Mouse (Mus musculus): ENCODE results near the gene Acmsd. TPM values are rescaled to one million over a fixed set of nuclear protein-coding genes. Genes with fewer than 3 reads are reported as not detected.

Gene Acmsd
- total and polyA plus RNA-seq, 2 experiments from 2014 or later = not detected

DNA sequence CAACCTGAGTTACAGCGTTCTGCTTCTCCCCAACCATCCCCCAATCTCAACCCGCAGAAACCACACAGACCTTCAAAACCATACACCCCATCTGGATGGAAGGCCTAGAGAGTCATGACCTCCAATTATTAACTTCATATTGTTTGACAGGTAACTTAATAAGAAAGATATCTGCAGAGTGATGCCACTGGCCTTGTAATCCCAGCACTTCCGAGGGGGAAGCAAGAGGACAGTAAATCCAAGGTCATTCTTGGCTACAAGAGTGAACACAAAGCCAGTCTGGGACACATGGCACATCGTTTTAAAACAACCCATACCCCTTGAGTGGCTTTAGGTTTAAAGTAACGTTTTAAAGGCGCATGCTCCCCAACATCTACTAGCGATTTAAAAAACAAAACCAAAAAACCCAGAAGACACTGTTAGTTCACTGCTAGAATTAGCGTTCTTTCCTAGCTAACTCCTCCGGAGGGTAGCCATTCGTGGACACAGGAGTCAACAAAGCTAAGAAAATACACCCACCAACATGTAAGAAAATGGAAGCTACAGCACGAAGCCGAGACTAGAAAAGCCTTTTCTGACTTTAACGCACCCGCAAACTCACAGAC, 44.1 kb downstream of the Acmsd start:
- Histone ChIP-seq H3K4me2 (ENCODE audit: low read depth, low read length, poor library complexity, severe bottlenecking) (peak overlapping the region; percentile 58), H3K36me3 (ENCODE audit: insufficient read depth, low read length) (no peaks in the 10 kb centered on the region), H3K4me3 (ENCODE audit: low read depth, low read length) (peak overlapping the region; percentile 89), H3K9ac (replicated peaks; ENCODE audit: low read length, poor library complexity, severe bottlenecking) (peak overlapping the region; percentile 63), H3K27me3 (ENCODE audit: insufficient read depth, low read length) (no peaks in the 10 kb centered on the region), H3K9me3 (ENCODE audit: low read length) (no peaks in the 10 kb centered on the region), H3K27ac (ENCODE audit: low read depth, low read length) (peak overlapping the region; percentile 79), H3K4me1 (ENCODE audit: insufficient read depth, low read length) (no peaks in the 10 kb centered on the region; the same call in 1 of the 2 replicates)
- DNase-seq (ENCODE audit: low spot score) (peak; percentile 6), ATAC-seq (ENCODE audit: low FRiP score) (peak; percentile 29; the same call in 1 of the 2 replicates)
- WGBS = under 1% methylated on average over 14 of the region's 14 CpGs
- no peak for TF ChIP-seq CTCF (IDR thresholded peaks at IDR 0.05)

DNA sequence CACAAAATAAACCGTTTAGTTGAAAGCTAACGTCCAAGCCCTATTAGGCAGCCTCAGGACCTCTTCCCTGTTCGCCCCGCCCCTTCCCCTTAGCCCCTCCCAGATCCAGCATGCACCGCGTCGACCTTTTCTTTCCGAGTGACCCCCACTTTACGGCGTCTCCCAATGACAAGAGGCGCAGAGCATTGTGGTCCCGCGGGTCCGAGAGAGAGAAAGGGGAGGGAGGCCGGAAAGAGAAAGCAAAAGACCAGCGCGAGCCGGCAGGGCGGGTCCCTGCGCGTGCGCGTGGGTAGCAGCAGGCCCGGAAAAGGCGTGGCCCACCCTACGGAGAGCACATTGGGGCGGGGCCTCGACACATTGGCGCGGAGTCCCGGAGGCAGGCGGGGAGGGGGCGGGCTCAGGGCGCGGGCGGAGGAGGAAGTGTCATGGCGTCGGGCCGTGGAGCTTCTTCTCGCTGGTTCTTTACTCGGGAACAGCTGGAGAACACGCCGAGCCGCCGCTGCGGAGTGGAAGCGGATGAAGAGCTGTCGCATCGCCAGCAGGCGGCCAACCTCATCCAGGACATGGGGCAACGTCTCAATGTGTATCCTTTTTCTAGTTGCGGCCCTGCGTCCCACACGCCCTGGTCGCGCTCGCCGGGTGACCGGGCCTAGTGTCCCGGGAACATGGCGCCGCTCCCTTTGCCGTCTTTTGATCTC, 44.7 kb downstream of the Acmsd start, which contains the start of gene Ccnt2:
Ccnt2 (plus strand) TSS at position 362 of the 698 bp plus-strand sequence.
- WGBS = under 1% methylated on average over 61 of the region's 63 CpGs

DNA sequence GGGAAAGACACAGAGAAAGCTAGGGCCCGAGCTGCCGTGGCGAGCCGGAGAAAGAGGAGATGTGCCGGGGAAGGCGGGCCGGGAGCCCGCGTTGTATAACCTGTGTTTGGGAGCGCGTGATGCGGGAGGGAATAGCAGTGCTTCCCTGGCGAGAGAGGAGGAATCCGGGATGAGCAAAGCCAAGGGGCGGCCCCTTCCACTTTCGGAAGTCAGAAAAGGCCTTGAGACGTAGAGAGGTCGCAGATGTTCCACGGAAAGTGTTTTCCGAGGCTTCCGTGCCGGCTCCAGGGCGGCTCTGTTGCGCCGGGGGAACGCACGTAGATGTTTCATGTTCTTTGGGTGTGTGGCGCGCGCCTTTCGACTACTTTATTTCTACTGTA, 45.3 kb downstream of the Acmsd start:
- no peaks in the 10 kb centered on the region; the same call in 1 of the 2 replicates for H3K4me1 ChIP-seq (ENCODE audit: insufficient read depth, low read length)
- H3K36me3 ChIP-seq (ENCODE audit: insufficient read depth, low read length) = no peaks in the 10 kb centered on the region
- H3K9ac ChIP-seq (replicated peaks; ENCODE audit: low read length, poor library complexity, severe bottlenecking) = peak overlapping the region; percentile 84
- ATAC-seq (ENCODE audit: low FRiP score) = peak; percentile 57
- H3K4me3 ChIP-seq (ENCODE audit: low read depth, low read length) = peak overlapping the region; percentile 89
- H3K9me3 ChIP-seq (ENCODE audit: low read length) = no peaks in the 10 kb centered on the region
- WGBS = under 1% methylated on average over 31 of the region's 31 CpGs
- no peak for TF ChIP-seq CTCF (IDR thresholded peaks at IDR 0.05)
- H3K4me2 ChIP-seq (ENCODE audit: low read depth, low read length, poor library complexity, severe bottlenecking) = peak overlapping the region; percentile 73
- H3K27ac ChIP-seq (ENCODE audit: low read depth, low read length) = peak overlapping the region; percentile 94
- peak; percentile 38 for DNase-seq (ENCODE audit: low spot score)
- no peaks in the 10 kb centered on the region for H3K27me3 ChIP-seq (ENCODE audit: insufficient read depth, low read length)

More for the DNA sequence above, 44.7 kb downstream of the Acmsd start, which contains the start of gene Ccnt2:
- Histone ChIP-seq H3K9ac (replicated peaks; ENCODE audit: low read length, poor library complexity, severe bottlenecking) (peak within 1 kb of the TSS; percentile 84), H3K4me2 (ENCODE audit: low read depth, low read length, poor library complexity, severe bottlenecking) (peak within 1 kb of the TSS; percentile 73), H3K27me3 (ENCODE audit: insufficient read depth, low read length) (no peaks in the 10 kb centered on the region), H3K4me3 (ENCODE audit: low read depth, low read length) (peak within 1 kb of the TSS; percentile 89), H3K27ac (ENCODE audit: low read depth, low read length) (peak within 1 kb of the TSS; percentile 94), H3K36me3 (ENCODE audit: insufficient read depth, low read length) (no peaks in the 10 kb centered on the region), H3K4me1 (ENCODE audit: insufficient read depth, low read length) (no peaks in the 10 kb centered on the region; the same call in 1 of the 2 replicates), H3K9me3 (ENCODE audit: low read length) (no peaks in the 10 kb centered on the region)
- ATAC-seq (ENCODE audit: low FRiP score) = peak; percentile 99
- DNase-seq (ENCODE audit: low spot score) = peak; percentile 99
- peak; percentile 54 for TF ChIP-seq CTCF (IDR thresholded peaks at IDR 0.05)

DNA sequence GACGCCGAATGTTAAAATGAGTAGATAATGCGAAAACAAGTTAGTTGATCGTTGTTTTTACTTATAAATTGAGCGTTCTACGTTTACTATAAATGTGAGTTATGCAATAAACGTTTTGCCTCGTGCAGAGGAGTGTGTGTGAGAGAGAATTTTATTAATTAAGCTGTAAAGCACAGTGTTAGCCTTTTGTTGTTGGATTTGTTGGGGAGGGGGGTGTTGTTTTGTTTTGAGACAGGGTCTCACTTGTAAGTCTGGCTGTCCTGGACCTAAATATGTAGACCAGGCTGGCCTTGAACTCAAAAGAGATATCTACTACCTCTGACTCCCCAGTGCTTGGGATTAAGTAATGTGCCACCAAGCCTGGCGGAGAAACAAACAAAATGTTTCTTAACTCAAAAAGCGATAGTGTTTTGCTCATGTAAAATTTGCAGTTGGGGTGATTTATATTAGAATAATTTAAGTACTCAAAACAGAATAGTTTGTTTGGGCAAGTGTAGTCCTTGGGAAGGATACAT, 46.0 kb downstream of the Acmsd start:
- H3K27ac ChIP-seq (ENCODE audit: low read depth, low read length) = no peak overlapping the region
- no peaks in the 10 kb centered on the region for H3K36me3 ChIP-seq (ENCODE audit: insufficient read depth, low read length)
- H3K4me1 ChIP-seq (ENCODE audit: insufficient read depth, low read length) = no peaks in the 10 kb centered on the region; the same call in 1 of the 2 replicates
- peak overlapping the region; percentile 89 for H3K4me3 ChIP-seq (ENCODE audit: low read depth, low read length)
- peak overlapping the region; percentile 73 for H3K4me2 ChIP-seq (ENCODE audit: low read depth, low read length, poor library complexity, severe bottlenecking)
- DNase-seq (ENCODE audit: low spot score) = no peak
- TF ChIP-seq CTCF (IDR thresholded peaks at IDR 0.05) = no peak
- ATAC-seq (ENCODE audit: low FRiP score) = no peak
- WGBS = 8% methylated on average over 10 of the region's 10 CpGs
- no peaks in the 10 kb centered on the region for H3K27me3 ChIP-seq (ENCODE audit: insufficient read depth, low read length)
- H3K9me3 ChIP-seq (ENCODE audit: low read length) = no peaks in the 10 kb centered on the region
- peak overlapping the region; percentile 84 for H3K9ac ChIP-seq (replicated peaks; ENCODE audit: low read length, poor library complexity, severe bottlenecking)

DNA sequence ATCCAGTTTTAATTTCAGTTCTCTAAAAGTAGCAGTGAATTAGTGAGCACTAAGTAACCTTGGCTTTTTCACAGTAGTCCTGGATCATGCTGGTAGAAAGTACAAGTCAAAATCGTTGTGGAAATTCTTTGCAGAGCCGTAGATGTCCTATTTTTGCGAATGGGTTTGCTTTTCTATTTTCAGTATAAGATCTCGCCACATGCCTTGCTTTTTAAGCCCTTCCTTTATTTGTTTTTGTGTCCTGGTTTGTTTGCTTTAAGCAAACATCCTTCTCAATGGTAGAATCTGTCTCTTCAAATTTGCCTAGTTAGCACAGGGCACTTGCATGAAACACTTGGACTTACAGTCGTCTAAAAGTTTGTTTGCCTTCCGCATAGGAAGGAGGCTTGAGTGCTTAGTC, 47.0 kb downstream of the Acmsd start:
- ATAC-seq (ENCODE audit: low FRiP score) (no peak), DNase-seq (ENCODE audit: low spot score) (no peak)
- no peak for TF ChIP-seq CTCF (IDR thresholded peaks at IDR 0.05)
- Histone ChIP-seq H3K9ac (replicated peaks; ENCODE audit: low read length, poor library complexity, severe bottlenecking) (no peak overlapping the region), H3K27ac (ENCODE audit: low read depth, low read length) (no peak overlapping the region), H3K4me1 (ENCODE audit: insufficient read depth, low read length) (no peaks in the 10 kb centered on the region; the same call in 1 of the 2 replicates), H3K36me3 (ENCODE audit: insufficient read depth, low read length) (no peaks in the 10 kb centered on the region), H3K4me3 (ENCODE audit: low read depth, low read length) (no peak overlapping the region), H3K27me3 (ENCODE audit: insufficient read depth, low read length) (no peaks in the 10 kb centered on the region), H3K4me2 (ENCODE audit: low read depth, low read length, poor library complexity, severe bottlenecking) (peak overlapping the region; percentile 73), H3K9me3 (ENCODE audit: low read length) (no peaks in the 10 kb centered on the region)
- WGBS = 60% methylated on average over 6 of the region's 6 CpGs

DNA sequence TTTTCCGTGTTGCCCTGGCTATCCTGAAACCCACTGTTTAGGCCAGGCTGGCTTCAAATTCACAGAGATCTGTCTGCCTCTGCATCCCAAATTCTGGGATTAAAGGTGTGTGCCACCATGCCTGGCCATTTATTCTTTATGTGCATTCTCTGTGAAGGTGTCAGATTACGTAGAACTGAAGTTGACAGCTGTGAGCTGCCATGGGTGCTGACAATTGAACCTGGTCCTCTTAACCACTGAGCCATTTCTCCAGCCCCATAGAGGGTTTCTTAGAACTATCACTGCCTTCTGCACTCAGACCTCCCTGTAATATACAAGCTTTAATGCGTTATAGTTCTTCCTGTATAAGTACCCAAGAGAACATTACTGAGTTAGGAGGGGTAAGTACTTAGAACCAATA, 49.4 kb downstream of the Acmsd start:
- Histone ChIP-seq H3K9me3 (ENCODE audit: low read length) (no peaks in the 10 kb centered on the region), H3K9ac (replicated peaks; ENCODE audit: low read length, poor library complexity, severe bottlenecking) (no peak overlapping the region), H3K4me2 (ENCODE audit: low read depth, low read length, poor library complexity, severe bottlenecking) (no peak overlapping the region), H3K36me3 (ENCODE audit: insufficient read depth, low read length) (no peaks in the 10 kb centered on the region), H3K27me3 (ENCODE audit: insufficient read depth, low read length) (no peaks in the 10 kb centered on the region), H3K4me3 (ENCODE audit: low read depth, low read length) (no peak overlapping the region), H3K4me1 (ENCODE audit: insufficient read depth, low read length) (no peaks in the 10 kb centered on the region; the same call in 1 of the 2 replicates), H3K27ac (ENCODE audit: low read depth, low read length) (no peak overlapping the region)
- TF ChIP-seq CTCF (IDR thresholded peaks at IDR 0.05) = no peak
- DNase-seq (ENCODE audit: low spot score) (no peak), ATAC-seq (ENCODE audit: low FRiP score) (no peak)
- WGBS = 90% methylated on average over 3 of the region's 3 CpGs

Data from midbrain, postnatal 0 days (tissue).